Mouse (Mus musculus) small intestine, adult 2 months (tissue): ENCODE measurements at regions not wholly inside any gene's neighbourhood (a gene's known extent, or its start where the extent isn't known, plus 50 kb on each side); places are given as distances from the start of the nearest gene placed in this dataset.

Experiments used
- CTCF ChIP-seq: fragments of 200-500 bp; IDR thresholded peaks from 2 replicates; pipeline ENCODE4 v1.5.1; 2012; ENCODE audit warnings: low read depth, mild to moderate bottlenecking, control low read depth, inconsistent platforms, low read length, moderate library complexity, mixed read lengths; ENCODE audit not compliant: insufficient replicate concordance, insufficient read length; ENCODE audit errors: extremely low read depth
- POLR2A ChIP-seq: fragments of 200-500 bp; IDR thresholded peaks from 2 replicates; pipeline ENCODE4 v1.6.1; 2012; ENCODE audit warnings: low read depth, mild to moderate bottlenecking, control low read depth, inconsistent platforms, low read length, moderate library complexity

GRCm38 (mm10) chr15:41948347-41949093 is 1814.4 kb downstream of the 9330182O14Rik start:
- no peak for TF ChIP-seq CTCF
- no peak for TF ChIP-seq POLR2A
